Mouse (Mus musculus) kidney, embryonic 15.5 days (tissue): ENCODE measurements around the gene Gak. TPM values are rescaled to one million over a fixed set of nuclear protein-coding genes. Genes with fewer than 3 reads are reported as not detected.
A peak's percentile ranks its signal among the peaks of the same experiment; 100 is the strongest.

Experiments
- ATAC-seq: fragments of 200-750 bp; cut with Nextera tagmentation; replicated peaks from 2 replicates; pipeline ENCODE4 v1.8.0; 2017; ENCODE audit warnings: moderate TSS enrichment; ENCODE audit not compliant: low FRiP score
- H3K27ac ChIP-seq: fragments of 300-500 bp; sonication (generic); 2 replicates; pipeline ENCODE4 v1.5.1; 2015; ENCODE audit warnings: mild to moderate bottlenecking, inconsistent platforms
- H3K27me3 ChIP-seq: fragments of 300-500 bp; sonication (generic); 2 replicates; pipeline ENCODE4 v1.6.1; 2015; ENCODE audit warnings: inconsistent platforms
- H3K36me3 ChIP-seq: fragments of 300-500 bp; sonication (generic); 2 replicates; pipeline ENCODE4 v1.6.1; 2015; ENCODE audit warnings: inconsistent platforms
- H3K4me1 ChIP-seq: fragments of 300-500 bp; sonication (generic); 2 replicates; pipeline ENCODE4 v1.6.1; 2015; ENCODE audit warnings: inconsistent platforms
- H3K4me2 ChIP-seq: fragments of 300-500 bp; sonication (generic); 2 replicates; pipeline ENCODE4 v1.6.1; 2015; ENCODE audit warnings: moderate library complexity, mild to moderate bottlenecking, inconsistent platforms
- H3K4me3 ChIP-seq: fragments of 300-500 bp; sonication (generic); replicated peaks from 2 replicates; pipeline ENCODE4 v1.5.1; 2015; ENCODE audit warnings: mild to moderate bottlenecking, inconsistent platforms
- H3K9ac ChIP-seq: fragments of 300-500 bp; sonication (generic); 2 replicates; pipeline ENCODE4 v1.6.1; 2015; ENCODE audit warnings: mild to moderate bottlenecking, inconsistent platforms
- H3K9me3 ChIP-seq: fragments of 300-500 bp; sonication (generic); replicated peaks from 2 replicates; pipeline ENCODE4 v1.6.1; 2016; ENCODE audit warnings: inconsistent platforms
- WGBS: fragments of 180-500 bp; shearing (Covaris S2); methylation state at CpG from one replicate; pipeline ENCODE4 v1.1.7; 2015; ENCODE audit warnings: mixed read lengths; 5-methylcytosine and 5-hydroxymethylcytosine counted together
- polyA plus RNA-seq: library from polyadenylated mRNA; unstranded; fragments of >200 nt; fragmentation: Nextera tagmentation; extraction: Ambion mirVana; gene quantifications from 2 replicates; pipeline ENCODE4 v1.2.1, GENCODE M21; 2015

Gene Gak
- 53.2 and 53.3 TPM in 2 replicates for polyA plus RNA-seq

DNA sequence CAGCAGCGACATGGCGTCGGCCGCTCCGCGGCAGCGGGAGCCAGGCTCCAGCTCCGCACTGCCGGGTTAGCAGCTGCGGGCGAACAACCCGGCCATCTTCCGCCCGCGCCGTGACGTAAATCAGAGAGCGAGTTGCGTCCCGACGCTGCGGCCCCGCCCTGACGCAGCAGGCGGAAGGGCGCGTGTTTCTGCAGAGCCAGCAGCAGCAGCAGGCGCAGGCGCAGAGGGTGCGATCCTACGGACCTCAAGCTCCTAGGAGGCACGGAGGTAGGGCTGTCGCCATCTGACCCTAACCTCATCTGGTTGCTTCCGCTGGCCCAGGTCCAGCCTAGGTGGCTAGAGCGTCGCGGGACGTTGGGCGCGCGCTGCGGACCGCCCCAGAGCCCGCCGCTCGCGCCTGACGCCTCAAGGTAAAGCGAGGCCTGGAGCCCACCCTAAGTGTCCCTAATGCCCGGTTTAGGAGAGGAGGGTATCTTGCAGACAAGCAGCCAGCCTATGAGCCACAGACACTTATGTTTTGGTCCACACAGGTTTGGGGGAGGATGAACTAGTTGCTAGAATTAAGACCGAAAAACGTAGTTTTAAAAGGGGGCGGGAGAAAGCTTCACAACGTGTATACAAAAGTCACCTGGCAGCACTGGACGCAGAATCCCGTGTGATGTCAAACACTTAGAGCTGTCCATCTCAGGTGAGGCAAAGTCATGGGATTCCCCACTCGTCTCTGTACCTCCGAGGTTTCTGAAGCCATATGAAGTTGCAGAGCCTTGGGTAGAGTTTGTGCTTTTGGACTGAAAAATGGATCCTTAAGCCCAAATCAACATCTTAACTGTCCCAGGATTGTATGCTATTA is at the start of gene Gak, which contains the start of gene Tmem175:
Gene Gak, minus strand, starts transcription at position 122 of the 850 bp plus-strand sequence.
Gene Tmem175, plus strand, starts transcription at position 137 of the 850 bp plus-strand sequence.
- under 1% methylated on average over 58 of the region's 58 CpGs for WGBS
- peak; percentile 97 for ATAC-seq
- Histone ChIP-seq H3K36me3 (peaks cover 3% of the 10 kb centered on the region; the same call in 1 of the 2 replicates), H3K4me1 (peaks cover 27% of the 10 kb centered on the region), H3K9me3 (no peaks in the 10 kb centered on the region), H3K4me2 (peak within 1 kb of the TSS; percentile 79), H3K27me3 (no peaks in the 10 kb centered on the region), H3K9ac (peak within 1 kb of the TSS; percentile 91), H3K4me3 (peak within 1 kb of the TSS; percentile 79), H3K27ac (peak within 1 kb of the TSS; percentile 89)

DNA sequence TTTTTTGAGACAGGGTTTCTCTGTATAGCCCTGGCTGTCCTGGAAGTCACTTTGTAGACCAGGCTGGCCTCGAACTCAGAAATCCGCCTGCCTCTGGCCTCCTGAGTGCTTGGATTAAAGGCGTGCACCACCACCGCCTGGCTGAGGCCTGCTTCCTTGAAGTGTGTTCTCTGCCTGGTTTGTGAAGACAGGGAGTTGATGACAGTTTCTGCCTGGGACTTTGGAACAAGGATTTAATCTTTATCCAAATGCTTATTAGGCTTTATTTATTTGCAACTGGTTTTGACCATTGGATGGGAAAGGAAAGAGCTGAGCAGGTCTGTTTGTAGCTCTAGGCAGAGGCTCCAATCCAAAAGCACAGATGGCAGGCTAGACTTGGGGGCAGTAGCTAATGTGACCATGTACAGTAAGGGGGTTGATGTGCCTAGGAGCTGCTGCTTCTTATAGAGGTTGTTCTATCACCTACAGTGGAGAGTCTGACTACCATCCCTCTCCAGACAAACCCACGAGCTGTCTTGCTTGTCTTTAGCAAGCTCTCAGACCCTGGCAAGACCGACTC is 48.8 kb upstream of the Gak start:
- ATAC-seq, result no peak
- no peaks in the 10 kb centered on the region for H3K36me3 ChIP-seq
- no peaks in the 10 kb centered on the region for H3K9me3 ChIP-seq
- H3K4me1 ChIP-seq, result peaks cover 16% of the 10 kb centered on the region
- no peak overlapping the region for H3K4me3 ChIP-seq
- no peak overlapping the region for H3K4me2 ChIP-seq
- H3K9ac ChIP-seq, result no peak overlapping the region
- 93% methylated on average over 6 of the region's 6 CpGs for WGBS
- no peaks in the 10 kb centered on the region for H3K27me3 ChIP-seq
- H3K27ac ChIP-seq, result no peak overlapping the region

DNA sequence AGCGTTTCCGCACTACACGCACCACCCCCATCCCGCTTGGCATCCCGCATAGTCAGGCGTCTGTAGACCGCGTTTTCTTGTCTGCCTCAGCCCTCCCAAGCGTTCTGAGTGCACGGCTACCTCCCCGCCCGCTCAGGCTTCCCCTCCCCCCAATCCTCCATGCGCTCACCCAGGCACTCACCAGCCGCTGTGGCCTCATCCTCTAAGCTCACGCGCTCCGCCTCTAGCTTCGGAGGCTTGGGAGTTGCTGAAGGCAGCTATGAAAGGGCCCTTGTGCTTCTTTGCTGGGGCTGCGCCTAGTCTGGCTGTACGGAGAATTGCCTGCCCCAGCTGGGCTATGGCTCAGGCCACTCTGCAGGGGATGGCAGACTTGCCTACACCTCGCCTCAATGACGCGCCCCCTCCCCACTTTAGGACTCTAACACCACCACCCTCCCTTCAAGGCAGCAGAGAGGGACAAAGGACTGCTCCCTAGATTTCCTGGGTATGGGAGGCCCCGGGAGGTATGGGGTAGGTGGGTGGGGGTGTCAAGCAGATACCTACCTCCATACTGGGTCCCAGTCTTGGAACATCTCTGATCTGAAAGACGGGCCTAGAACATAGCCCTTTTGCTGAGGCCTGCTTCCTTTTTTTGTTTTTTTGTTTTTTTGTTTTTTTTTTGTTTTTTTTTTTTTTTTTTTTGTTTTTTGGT is 48.2 kb upstream of the Gak start:
- peak overlapping the region; percentile 68 for H3K27ac ChIP-seq
- H3K9ac ChIP-seq, result peak overlapping the region; percentile 44
- H3K4me2 ChIP-seq, result peak overlapping the region; percentile 74
- H3K4me1 ChIP-seq, result peaks cover 16% of the 10 kb centered on the region
- peak; percentile 76 for ATAC-seq
- 4% methylated on average over 25 of the region's 25 CpGs for WGBS
- no peaks in the 10 kb centered on the region for H3K27me3 ChIP-seq
- no peaks in the 10 kb centered on the region for H3K9me3 ChIP-seq
- peaks cover 4% of the 10 kb centered on the region; the same call in 1 of the 2 replicates for H3K36me3 ChIP-seq
- peak overlapping the region; percentile 43 for H3K4me3 ChIP-seq

DNA sequence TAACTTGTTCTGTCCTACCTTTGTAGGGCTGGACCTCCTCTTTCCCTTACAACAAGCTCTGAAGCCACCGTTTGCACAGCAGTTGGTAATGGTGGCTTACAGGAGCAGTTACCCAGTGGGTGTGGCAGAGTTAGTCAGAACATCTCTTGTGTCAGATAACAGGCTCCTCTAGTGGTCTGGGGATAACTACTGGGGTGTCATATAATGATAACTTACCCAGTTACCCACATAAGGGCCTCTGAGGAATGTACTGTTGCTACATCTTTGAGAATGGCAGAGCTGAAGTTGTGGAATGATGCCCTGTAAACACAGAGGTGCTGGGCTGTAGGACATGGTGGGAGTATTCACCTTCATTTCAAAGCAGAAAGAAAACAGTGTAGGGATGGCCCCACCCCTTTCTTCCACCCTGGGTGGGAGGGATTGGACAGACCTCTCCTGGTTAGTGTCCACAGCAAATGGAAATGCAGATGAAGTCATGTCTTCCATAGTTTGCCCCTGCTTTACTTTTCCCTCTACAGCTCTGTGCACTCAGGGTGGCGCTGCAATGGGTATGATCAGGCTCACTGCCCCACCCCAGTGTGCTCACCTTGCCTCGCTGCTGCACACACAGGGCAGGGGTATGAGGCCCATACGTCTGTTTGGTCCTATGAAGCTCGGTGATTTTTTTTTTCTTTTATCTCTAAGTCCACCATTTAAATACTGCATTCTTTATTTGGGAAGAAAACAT is 47.4 kb upstream of the Gak start:
- Histone ChIP-seq H3K9ac (peak overlapping the region; percentile 44; the same call in 1 of the 2 replicates), H3K36me3 (peaks cover 10% of the 10 kb centered on the region)

DNA sequence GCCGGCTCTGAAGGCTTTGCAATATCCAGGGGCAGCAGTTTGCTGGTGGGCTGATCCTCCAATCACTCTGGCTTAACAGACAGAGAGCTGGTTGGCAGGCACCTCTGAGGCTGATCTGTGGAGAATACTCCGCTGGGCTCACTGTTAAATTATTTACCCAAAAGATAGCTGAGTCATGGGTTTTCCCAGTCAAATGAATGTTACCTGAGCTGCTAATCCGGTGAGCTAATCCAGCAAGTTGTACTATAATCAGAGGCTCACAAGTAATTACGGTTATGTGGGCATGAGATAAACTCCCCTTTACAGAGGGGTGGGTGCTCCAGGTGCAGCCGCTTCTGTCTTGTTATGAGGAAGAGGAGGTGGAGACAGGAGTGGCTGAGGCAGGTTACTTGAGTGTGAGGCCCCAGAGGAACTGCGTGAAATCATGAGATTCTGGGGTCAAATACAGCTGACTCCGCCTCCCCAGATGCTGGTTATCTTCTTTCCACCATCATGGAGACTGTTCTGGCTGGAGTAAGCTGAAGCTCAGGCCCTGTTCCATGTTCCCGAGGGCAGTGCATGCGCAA is 45.8 kb upstream of the Gak start, which contains the start of gene Slc26a1:
Gene Slc26a1, minus strand, starts transcription at position 319 of the 566 bp plus-strand sequence.
- no peak; the same call in 1 of the 2 replicates for ATAC-seq

More for the DNA sequence above, 47.4 kb upstream of the Gak start:
- WGBS, result 15% methylated on average over 5 of the region's 5 CpGs
- Histone ChIP-seq H3K27me3 (no peaks in the 10 kb centered on the region), H3K27ac (peak overlapping the region; percentile 68), H3K9me3 (no peaks in the 10 kb centered on the region), H3K4me1 (peaks cover 16% of the 10 kb centered on the region), H3K4me3 (peak overlapping the region; percentile 43), H3K4me2 (peak overlapping the region; percentile 74)
- ATAC-seq, result peak; percentile 68

DNA sequence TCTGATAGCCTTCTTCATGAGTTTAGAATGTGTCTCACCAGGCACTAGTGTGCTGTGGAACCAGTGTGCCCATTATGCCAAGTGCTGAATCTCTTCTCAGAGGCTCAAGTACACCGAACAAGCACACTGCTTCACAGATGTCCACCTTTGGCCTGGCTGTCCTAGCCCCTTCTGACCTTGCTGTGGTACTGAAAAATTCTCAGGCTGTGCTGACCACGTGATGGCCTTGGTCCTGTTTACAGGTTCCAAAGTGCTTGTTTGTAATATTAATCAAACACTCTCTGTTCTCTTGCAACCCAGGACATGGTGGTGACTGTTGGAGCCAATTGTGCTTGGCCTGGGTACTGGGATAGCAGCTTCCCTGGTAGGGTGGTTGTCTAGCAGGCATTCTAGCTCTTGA is 45.1 kb upstream of the Gak start:
- Histone ChIP-seq H3K9me3 (no peaks in the 10 kb centered on the region), H3K36me3 (peaks cover 19% of the 10 kb centered on the region), H3K27me3 (no peaks in the 10 kb centered on the region), H3K4me3 (no peak overlapping the region), H3K4me1 (peaks cover 23% of the 10 kb centered on the region), H3K9ac (no peak overlapping the region), H3K4me2 (no peak overlapping the region), H3K27ac (peak overlapping the region; percentile 67; the same call in 1 of the 2 replicates)
- no peak for ATAC-seq
- 80% methylated on average over 2 of the region's 2 CpGs for WGBS

More for the DNA sequence above, 45.8 kb upstream of the Gak start, which contains the start of gene Slc26a1:
- H3K36me3 ChIP-seq, result peaks cover 19% of the 10 kb centered on the region
- H3K27ac ChIP-seq, result peak within 1 kb of the TSS; percentile 67
- no peaks in the 10 kb centered on the region for H3K27me3 ChIP-seq
- H3K4me2 ChIP-seq, result no peak within 1 kb of the TSS
- 73% methylated on average over 9 of the region's 9 CpGs for WGBS
- peaks cover 16% of the 10 kb centered on the region for H3K4me1 ChIP-seq
- H3K9me3 ChIP-seq, result no peaks in the 10 kb centered on the region
- no peak within 1 kb of the TSS for H3K9ac ChIP-seq
- H3K4me3 ChIP-seq, result no peak within 1 kb of the TSS

DNA sequence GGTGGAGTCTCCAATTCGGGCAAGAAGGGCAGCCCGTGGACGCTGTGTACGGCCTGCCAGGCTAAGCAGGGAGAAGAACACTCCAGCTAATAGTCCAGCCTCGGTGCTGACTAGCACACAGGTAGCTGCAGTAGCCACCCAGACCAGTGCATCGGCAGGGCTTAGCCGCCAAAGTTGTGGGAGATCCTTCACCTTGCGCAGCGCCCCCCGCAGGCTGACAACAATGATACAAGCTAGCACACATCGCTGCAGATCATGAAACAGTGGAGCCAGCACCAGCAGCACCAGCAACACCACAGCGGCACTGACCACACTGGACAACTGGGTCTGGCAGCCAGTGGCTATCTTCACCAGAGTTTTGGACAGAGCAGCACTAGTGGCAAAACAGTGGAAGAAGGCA is 42.2 kb upstream of the Gak start:
- no peaks in the 10 kb centered on the region for H3K9me3 ChIP-seq
- ATAC-seq, result no peak
- WGBS, result 95% methylated on average over 12 of the region's 12 CpGs
- no peak overlapping the region for H3K4me3 ChIP-seq
- peaks cover 19% of the 10 kb centered on the region for H3K36me3 ChIP-seq
- H3K9ac ChIP-seq, result no peak overlapping the region
- H3K27ac ChIP-seq, result no peak overlapping the region
- peaks cover 19% of the 10 kb centered on the region for H3K4me1 ChIP-seq
- no peaks in the 10 kb centered on the region for H3K27me3 ChIP-seq
- H3K4me2 ChIP-seq, result no peak overlapping the region

DNA sequence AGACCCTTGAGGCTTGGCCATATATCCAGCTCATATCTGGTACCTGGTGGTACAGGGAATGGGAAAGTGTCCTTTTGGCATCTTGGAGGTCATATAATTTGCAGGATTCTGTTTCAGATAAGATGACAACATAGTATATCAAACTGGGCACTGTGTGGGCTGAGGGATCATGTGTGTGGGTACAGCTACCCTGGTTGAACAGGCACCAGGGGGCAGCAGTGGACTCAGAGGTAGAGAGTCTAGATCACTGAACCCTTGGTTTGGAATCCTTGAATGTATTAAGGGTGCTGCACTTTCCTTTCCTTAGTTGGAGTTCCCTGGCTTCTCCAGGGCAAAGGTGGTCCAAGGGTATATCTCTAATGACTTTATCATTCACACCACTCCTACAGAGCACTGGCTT is 41.2 kb upstream of the Gak start:
- H3K27ac ChIP-seq, result no peak overlapping the region
- no peak overlapping the region for H3K9ac ChIP-seq
- H3K36me3 ChIP-seq, result peaks cover 19% of the 10 kb centered on the region
- H3K4me1 ChIP-seq, result peaks cover 19% of the 10 kb centered on the region
- no peaks in the 10 kb centered on the region for H3K9me3 ChIP-seq
- no peak for ATAC-seq
- H3K4me2 ChIP-seq, result no peak overlapping the region
- H3K4me3 ChIP-seq, result no peak overlapping the region
- peaks cover 3% of the 10 kb centered on the region; the same call in 1 of the 2 replicates for H3K27me3 ChIP-seq

DNA sequence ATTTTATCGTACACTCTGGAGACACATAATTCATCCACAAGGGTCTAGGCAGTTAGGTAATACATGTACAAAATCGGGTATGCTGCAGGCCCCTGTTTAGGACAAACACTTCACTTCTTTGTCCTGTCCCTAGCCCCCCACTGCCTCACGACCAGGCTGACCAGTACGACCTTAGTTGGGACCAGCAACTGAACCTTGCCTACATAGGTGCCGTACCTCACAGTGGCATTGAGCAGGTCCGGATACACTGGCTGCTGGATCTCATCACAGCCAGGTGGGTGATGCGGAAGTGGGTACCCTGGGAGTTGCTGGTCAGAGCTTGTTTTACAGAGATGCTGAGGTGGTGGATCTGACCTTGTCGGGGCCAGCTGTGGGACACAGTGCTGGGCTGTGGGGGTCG is 40.4 kb upstream of the Gak start:
- peak overlapping the region; percentile 87; the same call in 1 of the 2 replicates for H3K27ac ChIP-seq
- H3K4me1 ChIP-seq, result peaks cover 16% of the 10 kb centered on the region
- no peaks in the 10 kb centered on the region for H3K9me3 ChIP-seq
- peak overlapping the region; percentile 66; the same call in 1 of the 2 replicates for H3K9ac ChIP-seq
- peaks cover 4% of the 10 kb centered on the region; the same call in 1 of the 2 replicates for H3K27me3 ChIP-seq
- H3K36me3 ChIP-seq, result peaks cover 19% of the 10 kb centered on the region
- ATAC-seq, result peak; percentile 12; the same call in 1 of the 2 replicates
- 77% methylated on average over 9 of the region's 9 CpGs for WGBS
- peak overlapping the region; percentile 77 for H3K4me2 ChIP-seq
- H3K4me3 ChIP-seq, result peak overlapping the region; percentile 52

DNA sequence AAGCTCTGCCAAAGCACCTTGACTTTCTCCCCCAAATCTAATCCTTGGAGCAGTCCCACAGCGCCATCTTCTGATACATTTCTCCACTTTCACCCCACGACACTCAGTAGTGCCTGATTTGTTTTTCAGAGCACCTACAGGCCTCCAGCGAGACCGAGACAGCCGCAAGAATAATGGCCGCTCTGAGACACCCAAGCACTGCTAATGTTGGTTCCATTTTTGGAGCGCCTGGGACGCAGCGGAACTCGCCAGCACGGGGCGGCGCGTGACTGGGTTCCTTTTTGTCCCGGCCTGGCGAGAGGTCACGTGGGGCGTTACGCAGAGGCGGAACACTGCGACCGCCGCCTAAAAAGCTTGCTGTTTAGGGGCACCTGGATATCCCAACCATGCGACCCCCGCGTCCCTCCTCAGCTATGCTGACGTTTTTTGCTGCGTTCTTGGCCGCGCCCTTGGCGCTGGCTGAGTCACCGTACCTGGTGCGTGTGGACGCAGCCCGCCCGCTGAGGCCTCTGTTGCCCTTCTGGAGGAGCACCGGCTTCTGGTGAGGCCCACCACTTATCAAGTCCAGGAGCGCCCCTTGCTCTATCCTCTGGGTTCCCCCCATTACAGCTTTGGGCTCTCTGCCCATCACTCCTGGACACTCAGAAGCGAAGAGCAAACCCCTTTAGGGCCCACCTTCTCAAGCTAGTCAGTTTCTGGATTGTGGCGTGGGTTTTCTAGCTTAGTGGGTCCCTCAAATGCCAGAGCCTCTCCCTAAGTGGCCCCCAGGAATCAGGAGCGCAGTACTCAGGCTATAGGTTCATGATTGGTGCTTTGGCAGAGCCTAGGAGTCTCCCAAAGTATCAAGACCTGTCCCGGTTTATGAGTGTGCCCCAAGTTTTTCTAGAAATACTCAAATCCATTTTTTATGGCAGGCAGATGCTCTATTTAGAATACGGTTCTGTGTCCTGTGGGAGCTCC is 39.7 kb upstream of the Gak start, which contains the start of gene Dgkq:
Gene Dgkq, minus strand, starts transcription at position 696 of the 960 bp plus-strand sequence.
- 6% methylated on average over 43 of the region's 43 CpGs for WGBS
- ATAC-seq, result peak; percentile 80

More for the DNA sequence above, 39.7 kb upstream of the Gak start, which contains the start of gene Dgkq:
- peaks cover 11% of the 10 kb centered on the region; the same call in 1 of the 2 replicates for H3K27me3 ChIP-seq
- peaks cover 19% of the 10 kb centered on the region for H3K36me3 ChIP-seq
- peak within 1 kb of the TSS; percentile 52 for H3K4me3 ChIP-seq
- H3K4me1 ChIP-seq, result peaks cover 16% of the 10 kb centered on the region
- no peaks in the 10 kb centered on the region for H3K9me3 ChIP-seq
- H3K4me2 ChIP-seq, result peak within 1 kb of the TSS; percentile 77
- peak within 1 kb of the TSS; percentile 66 for H3K9ac ChIP-seq
- H3K27ac ChIP-seq, result peak within 1 kb of the TSS; percentile 87
